Mouse (Mus musculus) heart, embryonic 11.5 days (tissue): ENCODE results near the gene Zfp616. TPM values are rescaled to one million over a fixed set of nuclear protein-coding genes. Genes with fewer than 3 reads are reported as not detected.

Experiments used
- ATAC-seq: fragments of 200-750 bp; cut with Nextera tagmentation; replicated peaks from 2 replicates; pipeline ENCODE4 v1.8.0; 2017; ENCODE audit warnings: moderate library complexity; ENCODE audit not compliant: insufficient number of reproducible peaks, low FRiP score, low TSS enrichment
- H3K27ac ChIP-seq: fragments of 300-500 bp; sonication (generic); 2 replicates; pipeline ENCODE4 v1.5.1; 2014; ENCODE audit warnings: mild to moderate bottlenecking, low read depth, low read length
- H3K27me3 ChIP-seq: fragments of 300-500 bp; sonication (generic); 2 replicates; pipeline ENCODE4 v1.6.1; 2014; ENCODE audit warnings: mild to moderate bottlenecking, low read length, mixed read lengths; ENCODE audit not compliant: control insufficient read depth, insufficient read depth
- H3K36me3 ChIP-seq: fragments of 300-500 bp; sonication (generic); 2 replicates; pipeline ENCODE4 v1.6.1; 2014; ENCODE audit warnings: mild to moderate bottlenecking, low read length, moderate library complexity, mixed read lengths; ENCODE audit not compliant: control insufficient read depth, insufficient read depth
- H3K4me1 ChIP-seq: fragments of 300-500 bp; sonication (generic); 2 replicates; pipeline ENCODE4 v1.6.1; 2014; ENCODE audit warnings: low read length; ENCODE audit not compliant: control insufficient read depth, insufficient read depth
- H3K4me2 ChIP-seq: fragments of 300-500 bp; sonication (generic); 2 replicates; pipeline ENCODE4 v1.6.1; 2014; ENCODE audit warnings: mild to moderate bottlenecking, moderate library complexity
- H3K4me3 ChIP-seq: fragments of 300-500 bp; sonication (generic); 2 replicates; pipeline ENCODE4 v1.5.1; 2014; ENCODE audit warnings: low read depth, low read length
- H3K9ac ChIP-seq: fragments of 300-500 bp; sonication (generic); 2 replicates; pipeline ENCODE4 v1.6.1; 2014; ENCODE audit warnings: mild to moderate bottlenecking, low read depth, low read length, moderate library complexity
- H3K9me3 ChIP-seq: fragments of 300-500 bp; sonication (generic); replicated peaks from 2 replicates; pipeline ENCODE4 v1.6.1; 2016; ENCODE audit warnings: low read length; ENCODE audit not compliant: control insufficient read depth
- WGBS: fragments of 180-500 bp; shearing (Covaris S2); extraction: QIAGEN DNeasy Blood & Tissue Kit; methylation state at CpG from one replicate; pipeline ENCODE4 v1.1.7; 2014; ENCODE audit not compliant: insufficient replicate concordance; 5-methylcytosine and 5-hydroxymethylcytosine counted together
- polyA plus RNA-seq: library from polyadenylated mRNA; unstranded; fragments of >200 nt; fragmentation: Nextera tagmentation; extraction: Ambion mirVana; gene quantifications from 2 replicates; pipeline ENCODE4 v1.2.1, GENCODE M21; 2014

The Zfp616 gene
- not detected in 2 replicates for polyA plus RNA-seq

DNA sequence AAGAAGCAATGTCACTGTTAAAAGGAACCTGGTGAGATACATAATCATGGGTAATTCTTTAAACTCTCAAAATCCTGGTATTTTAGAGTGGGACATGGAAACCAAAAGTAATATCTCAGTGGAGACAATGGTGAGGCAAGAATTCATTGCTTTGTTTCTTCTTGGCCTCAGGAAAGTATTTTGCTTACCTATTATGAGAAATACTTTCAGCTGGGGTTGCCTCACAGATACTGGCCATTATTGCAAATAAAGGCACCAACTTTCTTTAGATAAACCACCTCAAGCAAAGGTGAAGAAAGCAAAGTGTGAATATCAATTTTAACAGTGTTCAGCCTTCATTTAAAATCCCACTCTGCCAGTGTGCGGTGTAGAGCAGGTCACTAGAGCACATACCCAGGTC, at the start of gene Zfp616:
Gene Zfp616, plus strand, starts transcription at position 301 of the 400 bp plus-strand sequence.
- 0 out of 2 replicates have a peak, but pooled peaks cover 3% of the 10 kb centered on the region for H3K9me3 ChIP-seq
- H3K27me3 ChIP-seq: no peaks in the 10 kb centered on the region
- no peak within 1 kb of the TSS for H3K27ac ChIP-seq
- H3K9ac ChIP-seq: no peak within 1 kb of the TSS
- WGBS: 85% methylated on average over 1 of the region's 1 CpGs
- no peak within 1 kb of the TSS for H3K4me2 ChIP-seq
- ATAC-seq: no peak
- no peaks in the 10 kb centered on the region for H3K36me3 ChIP-seq
- no peaks in the 10 kb centered on the region for H3K4me1 ChIP-seq
- no peak within 1 kb of the TSS for H3K4me3 ChIP-seq

DNA sequence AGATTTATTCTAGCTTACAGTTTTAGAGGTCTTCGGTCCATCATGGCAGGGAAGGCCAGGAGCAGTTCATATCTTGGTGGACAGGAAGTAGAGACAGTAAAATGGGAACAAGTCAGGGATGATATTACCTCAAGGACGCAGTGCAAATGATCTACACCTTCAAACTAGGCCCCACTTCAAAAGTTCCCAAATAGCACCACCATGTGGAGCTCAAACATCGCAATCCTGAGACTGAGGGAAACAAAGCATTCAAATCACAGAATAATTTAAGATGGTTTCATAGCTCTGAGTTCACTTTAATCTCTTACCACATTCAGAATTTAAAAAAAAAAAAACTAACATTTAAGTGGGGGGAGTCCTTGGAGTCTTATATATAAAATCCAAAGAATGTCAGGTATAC, 18.4 kb upstream of the Zfp616 start:
- 67% methylated on average over 3 of the region's 3 CpGs for WGBS
- Histone ChIP-seq H3K27ac (no peak overlapping the region), H3K4me3 (no peak overlapping the region), H3K27me3 (no peaks in the 10 kb centered on the region), H3K36me3 (no peaks in the 10 kb centered on the region), H3K4me2 (no peak overlapping the region), H3K9me3 (no peaks in the 10 kb centered on the region), H3K9ac (no peak overlapping the region), H3K4me1 (no peaks in the 10 kb centered on the region)
- no peak for ATAC-seq

DNA sequence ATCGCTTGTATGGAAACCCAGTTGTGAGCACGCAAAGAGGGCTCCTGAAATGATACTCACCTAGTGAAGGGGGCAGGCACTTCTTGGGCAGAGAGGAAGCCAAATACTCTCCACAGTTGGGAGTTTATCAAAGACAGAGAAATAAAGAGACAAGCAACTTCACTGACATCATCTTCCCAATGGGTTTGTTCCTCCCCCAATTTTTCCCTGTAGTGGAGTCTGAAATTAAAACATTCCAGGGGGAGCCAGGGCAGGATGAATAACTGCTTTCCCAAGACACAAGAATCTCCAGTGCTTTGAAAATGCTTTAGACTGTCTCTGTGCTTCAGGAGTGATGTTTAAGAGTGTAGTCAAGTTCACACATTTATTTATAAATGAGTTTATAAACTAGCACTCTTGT, 13.3 kb upstream of the Zfp616 start, which contains the start of the genes Olfr139 and Olfr399:
Gene Olfr139, minus strand, starts transcription at position 101 of the 400 bp plus-strand sequence.
Gene Olfr399, minus strand, starts transcription at position 165 of the 400 bp plus-strand sequence.
- H3K4me3 ChIP-seq: no peak within 1 kb of the TSS
- H3K4me2 ChIP-seq: no peak within 1 kb of the TSS
- H3K27me3 ChIP-seq: no peaks in the 10 kb centered on the region
- H3K4me1 ChIP-seq: no peaks in the 10 kb centered on the region
- no peaks in the 10 kb centered on the region for H3K36me3 ChIP-seq
- no peak for ATAC-seq
- no peaks in the 10 kb centered on the region for H3K9me3 ChIP-seq
- H3K27ac ChIP-seq: no peak within 1 kb of the TSS
- H3K9ac ChIP-seq: no peak within 1 kb of the TSS
- WGBS: 66% methylated on average over 2 of the region's 2 CpGs

DNA sequence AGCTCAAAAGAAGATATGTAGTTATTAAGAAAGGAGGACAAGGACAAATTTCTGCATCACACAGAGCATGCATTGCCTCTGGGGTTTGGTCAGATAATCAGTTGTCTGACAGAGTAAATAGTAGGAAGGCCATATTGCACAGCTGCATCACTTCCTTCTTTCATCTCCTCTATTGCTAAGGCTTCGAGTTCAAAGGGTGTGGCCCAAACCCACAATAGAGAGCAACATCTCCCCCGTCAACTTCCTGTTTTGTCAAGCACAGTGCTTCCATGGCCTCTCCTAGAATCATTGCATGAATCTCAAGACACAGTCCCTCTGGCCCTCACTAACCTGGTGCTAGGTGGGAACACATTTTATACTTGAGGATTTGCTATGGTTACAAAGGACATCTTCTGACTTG, 31.0 kb downstream of the Zfp616 start:
- Histone ChIP-seq H3K36me3 (no peaks in the 10 kb centered on the region), H3K27me3 (no peaks in the 10 kb centered on the region), H3K4me1 (no peaks in the 10 kb centered on the region), H3K4me3 (no peak overlapping the region), H3K4me2 (no peak overlapping the region), H3K27ac (no peak overlapping the region), H3K9ac (no peak overlapping the region), H3K9me3 (0 out of 2 replicates have a peak, but pooled peaks cover 8% of the 10 kb centered on the region)
- 76% methylated on average over 2 of the region's 2 CpGs for WGBS
- ATAC-seq: no peak

DNA sequence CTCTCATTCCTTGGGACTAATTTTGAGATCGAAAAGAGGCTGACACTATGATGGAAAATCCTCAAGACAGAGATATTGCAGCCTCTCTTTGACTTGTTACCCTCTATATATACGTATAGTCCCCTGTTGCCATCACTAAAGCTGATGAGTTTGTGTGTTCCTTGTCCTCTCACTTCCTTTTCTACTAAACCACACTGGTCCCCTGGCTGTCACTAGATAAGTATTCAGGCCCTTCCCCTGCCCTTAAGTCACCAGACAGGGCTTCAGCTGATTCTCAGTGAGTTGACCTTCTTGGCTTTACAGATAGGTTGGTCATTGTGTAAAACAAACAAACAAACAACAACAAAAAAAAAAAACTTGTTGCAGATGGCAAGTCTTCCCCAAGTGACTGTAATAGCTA, 31.8 kb downstream of the Zfp616 start:
- Histone ChIP-seq H3K27ac (no peak overlapping the region), H3K36me3 (no peaks in the 10 kb centered on the region), H3K4me2 (no peak overlapping the region), H3K9ac (no peak overlapping the region), H3K4me1 (no peaks in the 10 kb centered on the region), H3K9me3 (0 out of 2 replicates have a peak, but pooled peaks cover 8% of the 10 kb centered on the region), H3K4me3 (no peak overlapping the region), H3K27me3 (no peaks in the 10 kb centered on the region)
- ATAC-seq: no peak
- WGBS: 52% methylated on average over 2 of the region's 2 CpGs

DNA sequence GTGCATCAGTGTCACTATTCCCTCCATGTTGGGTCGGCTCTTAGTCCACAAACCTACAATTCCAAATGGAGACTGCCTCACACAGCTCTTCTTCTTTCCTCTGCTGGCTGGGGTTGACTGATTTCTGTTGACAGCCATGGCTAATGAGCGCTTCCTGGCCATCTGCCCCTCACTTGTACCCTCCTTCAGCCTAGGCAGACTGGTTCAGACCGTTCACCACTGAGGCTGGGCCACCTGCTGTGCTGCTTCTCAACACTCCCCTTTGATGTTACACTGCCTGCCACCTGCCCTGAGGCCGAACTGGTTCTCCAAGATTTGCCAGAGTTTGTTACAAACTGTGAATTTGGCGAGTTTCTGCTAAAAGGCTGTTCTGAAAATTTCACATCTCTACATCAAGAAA, 35.3 kb downstream of the Zfp616 start:
- H3K9ac ChIP-seq: no peak overlapping the region
- WGBS: 24% methylated on average over 5 of the region's 5 CpGs

DNA sequence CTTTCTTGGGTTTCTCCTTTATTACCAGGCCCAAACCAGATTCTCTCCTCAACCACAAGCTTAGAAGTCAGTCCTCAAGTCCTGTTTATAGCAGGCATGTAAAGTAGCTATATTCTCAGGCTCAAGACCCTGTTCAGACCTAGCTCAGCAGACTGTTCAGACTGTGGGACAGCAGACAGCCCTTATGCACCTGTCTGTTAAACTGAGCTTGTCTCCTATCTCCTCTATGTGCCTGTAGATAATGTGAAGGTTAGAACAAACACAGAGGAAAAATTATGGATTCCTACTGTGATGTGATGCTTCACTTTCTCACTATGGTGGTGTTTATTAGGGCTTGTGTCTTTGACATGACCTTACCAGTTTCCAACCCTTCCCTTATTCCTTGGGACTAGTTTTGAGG, 43.7 kb downstream of the Zfp616 start, which contains the start of gene Olfr401:
Gene Olfr401, plus strand, starts transcription at position 301 of the 400 bp plus-strand sequence.
- H3K9me3 ChIP-seq: peaks cover 11% of the 10 kb centered on the region
- no peaks in the 10 kb centered on the region for H3K4me1 ChIP-seq
- no peak within 1 kb of the TSS for H3K27ac ChIP-seq
- H3K36me3 ChIP-seq: no peaks in the 10 kb centered on the region
- no peaks in the 10 kb centered on the region for H3K27me3 ChIP-seq
- no peak within 1 kb of the TSS for H3K9ac ChIP-seq
- no peak within 1 kb of the TSS for H3K4me2 ChIP-seq
- H3K4me3 ChIP-seq: no peak within 1 kb of the TSS
- ATAC-seq: no peak

More for the DNA sequence above, 35.3 kb downstream of the Zfp616 start:
- H3K9me3 ChIP-seq: peaks cover 5% of the 10 kb centered on the region
- H3K4me1 ChIP-seq: no peaks in the 10 kb centered on the region
- no peak overlapping the region for H3K4me3 ChIP-seq
- no peak overlapping the region for H3K27ac ChIP-seq
- H3K4me2 ChIP-seq: no peak overlapping the region
- H3K36me3 ChIP-seq: no peaks in the 10 kb centered on the region
- no peak for ATAC-seq
- H3K27me3 ChIP-seq: no peaks in the 10 kb centered on the region

Other genes with a start within 250 kb of the Zfp616 start
- gene Olfr393, start 218.5 kb upstream of the Zfp616 start, polyA plus RNA-seq: not detected in 2 replicates
- gene Olfr394, start 179.2 kb upstream of the Zfp616 start, polyA plus RNA-seq: not detected in 2 replicates
- not detected in 2 replicates for gene Olfr395, start 160.7 kb upstream of the Zfp616 start, polyA plus RNA-seq
- gene Olfr23, start 133.3 kb upstream of the Zfp616 start, polyA plus RNA-seq: not detected in 2 replicates
- gene Olfr397, start 109.1 kb upstream of the Zfp616 start, polyA plus RNA-seq: not detected in 2 replicates
- gene Olfr398, start 79.5 kb upstream of the Zfp616 start, polyA plus RNA-seq: not detected in 2 replicates
- gene Olfr139, start 13.4 kb upstream of the Zfp616 start, polyA plus RNA-seq: not detected in 2 replicates
- gene Olfr399, start 13.3 kb upstream of the Zfp616 start, polyA plus RNA-seq: not detected in 2 replicates
- not detected in 2 replicates for gene Olfr401, start 43.8 kb downstream of the Zfp616 start, polyA plus RNA-seq
- gene Olfr402, start 83.6 kb downstream of the Zfp616 start, polyA plus RNA-seq: not detected in 2 replicates
- gene Olfr403, start 116.3 kb downstream of the Zfp616 start, polyA plus RNA-seq: not detected in 2 replicates
- gene Olfr43, start 141.4 kb downstream of the Zfp616 start, polyA plus RNA-seq: not detected in 2 replicates
- gene Olfr406, start 189.9 kb downstream of the Zfp616 start, polyA plus RNA-seq: not detected in 2 replicates
- gene Olfr59, start 213.8 kb downstream of the Zfp616 start, polyA plus RNA-seq: not detected in 2 replicates